Mouse (Mus musculus): ENCODE results near the gene Rpsa.

DNA sequence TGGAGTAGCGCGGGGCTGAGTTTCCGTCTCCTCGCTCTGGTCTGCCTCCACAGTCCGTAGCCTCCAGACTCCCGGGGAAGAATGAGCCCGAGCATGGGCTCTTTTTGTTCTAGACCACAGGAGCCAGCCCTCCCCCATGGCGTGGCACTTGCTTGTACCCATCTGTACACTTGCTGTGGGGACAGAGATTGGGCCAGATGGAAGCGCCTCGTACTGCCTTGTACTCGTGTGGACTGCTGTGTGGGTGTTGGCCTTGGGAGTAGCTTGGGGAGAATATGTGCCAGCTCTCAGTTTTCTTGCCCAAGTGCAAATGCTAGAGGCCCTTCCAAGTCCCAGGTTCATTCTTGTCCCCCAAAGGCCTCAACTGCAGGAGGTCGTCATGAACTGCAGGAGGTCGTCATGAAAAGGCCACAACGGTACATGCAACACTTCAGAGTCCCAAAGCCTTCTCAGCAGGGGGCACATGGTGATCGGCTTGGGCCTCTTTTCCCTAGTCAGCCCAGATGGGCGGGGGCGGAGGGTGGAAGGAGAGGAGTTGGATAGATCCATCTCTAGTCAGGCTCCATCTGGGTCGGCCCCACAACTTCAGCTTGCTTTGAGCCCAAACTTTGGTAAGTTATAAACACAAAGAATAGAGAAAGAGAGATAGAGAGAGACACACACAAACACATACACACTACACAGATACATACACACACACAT, 47.1 kb downstream of the Rpsa start:
- TF ChIP-seq GATA1 (IDR thresholded peaks at IDR 0.05; ENCODE audit: low read length) (no peak), TAL1 (IDR thresholded peaks at IDR 0.05; ENCODE audit: low read length) (no peak)
